Mouse (Mus musculus) liver, embryonic 13.5 days (tissue): ENCODE measurements around the gene Glb1l. TPM values are rescaled to one million over a fixed set of nuclear protein-coding genes. Genes with fewer than 3 reads are reported as not detected.

Experiments
- ATAC-seq: fragments of 200-750 bp; cut with Nextera tagmentation; 2 replicates; pipeline ENCODE4 v1.8.0; 2017; ENCODE audit warnings: low read depth, mild to moderate bottlenecking, moderate number of reproducible peaks, moderate library complexity
- DNase-seq: peaks from one replicate; pipeline ENCODE4 v3.0.0; 2022
- H3K27ac ChIP-seq: fragments of 300-500 bp; sonication (generic); 2 replicates; pipeline ENCODE4 v1.5.1; 2015; ENCODE audit warnings: moderate library complexity, mild to moderate bottlenecking, inconsistent platforms
- H3K27me3 ChIP-seq: fragments of 300-500 bp; sonication (generic); 2 replicates; pipeline ENCODE4 v1.6.1; 2015; ENCODE audit warnings: mild to moderate bottlenecking, inconsistent platforms
- H3K36me3 ChIP-seq: fragments of 300-500 bp; sonication (generic); 2 replicates; pipeline ENCODE4 v1.6.1; 2015; ENCODE audit warnings: mild to moderate bottlenecking, inconsistent platforms
- H3K4me1 ChIP-seq: fragments of 300-500 bp; sonication (generic); replicated peaks from 2 replicates; pipeline ENCODE4 v1.6.1; 2015; ENCODE audit warnings: inconsistent platforms
- H3K4me2 ChIP-seq: fragments of 300-500 bp; sonication (generic); 2 replicates; pipeline ENCODE4 v1.6.1; 2015; ENCODE audit warnings: inconsistent platforms, mild to moderate bottlenecking, moderate library complexity
- H3K4me3 ChIP-seq: fragments of 300-500 bp; sonication (generic); replicated peaks from 2 replicates; pipeline ENCODE4 v1.5.1; 2015; ENCODE audit warnings: mild to moderate bottlenecking, inconsistent platforms
- H3K9ac ChIP-seq: fragments of 300-500 bp; sonication (generic); 2 replicates; pipeline ENCODE4 v1.6.1; 2015; ENCODE audit warnings: mild to moderate bottlenecking, inconsistent platforms
- H3K9me3 ChIP-seq: fragments of 300-500 bp; sonication (generic); replicated peaks from 2 replicates; pipeline ENCODE4 v1.6.1; 2016; ENCODE audit warnings: inconsistent platforms
- whole genome bisulfite sequencing: fragments of 180-500 bp; shearing (Covaris S2); methylation state at CpG from one replicate; pipeline ENCODE4 v1.1.7; 2015; ENCODE audit not compliant: insufficient replicate concordance; 5-methylcytosine and 5-hydroxymethylcytosine counted together
- polyA plus RNA-seq: library from polyadenylated mRNA; unstranded; fragments of >200 nt; fragmentation: Nextera tagmentation; extraction: Ambion mirVana; gene quantifications from 2 replicates; pipeline ENCODE4 v1.2.1, GENCODE M21; 2015

The Glb1l gene
- polyA plus RNA-seq, result 3.8 and 5.0 TPM in 2 replicates

DNA sequence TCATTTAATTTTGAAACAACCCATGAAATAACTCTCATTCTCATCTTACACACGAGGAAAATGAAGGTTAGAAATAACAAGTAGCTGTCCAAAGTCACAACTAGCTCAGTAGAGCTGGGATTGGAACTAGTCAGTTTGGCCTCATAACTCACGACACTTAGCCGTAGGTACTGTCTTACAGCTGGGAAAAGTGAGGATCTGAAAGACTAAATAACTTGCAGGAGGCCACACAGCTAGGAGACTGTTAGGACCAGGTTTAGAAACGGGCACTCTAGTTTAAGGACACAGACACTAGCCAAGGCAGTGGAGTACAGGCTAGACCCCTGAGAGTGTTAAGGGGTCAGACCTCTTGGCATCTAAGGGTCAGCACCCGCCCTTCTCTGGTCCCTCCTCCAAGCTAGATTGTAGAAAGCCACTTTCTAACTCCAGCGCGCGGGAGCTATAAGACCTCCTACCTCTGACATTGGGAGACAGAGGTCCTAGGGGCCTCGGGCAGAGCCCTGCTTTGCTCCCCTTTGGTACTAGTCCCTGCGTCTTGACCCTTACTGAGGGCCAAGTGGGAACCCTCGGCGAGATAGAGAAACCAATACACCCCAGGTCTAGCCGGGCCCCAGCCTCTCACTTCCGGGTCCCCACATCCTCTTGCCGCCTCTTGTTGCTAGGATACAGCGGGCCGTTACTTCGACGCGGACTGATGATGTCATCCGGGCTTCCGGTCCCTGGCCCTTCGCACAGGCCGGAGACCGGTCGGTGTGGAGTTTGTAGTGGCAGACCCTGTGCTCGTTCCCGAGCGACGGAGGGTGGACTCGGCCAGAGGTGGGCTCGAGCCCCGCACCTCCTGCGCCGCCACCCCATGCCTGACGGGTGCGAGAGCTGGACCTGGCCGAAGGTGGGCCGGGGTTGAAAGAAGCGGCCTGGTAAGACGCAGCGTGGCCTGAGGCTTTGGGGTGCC lies at the start of gene Glb1l, which contains the start of gene Stk16:
Gene Glb1l, minus strand, starts transcription at position 678 of the 952 bp plus-strand sequence.
Gene Stk16, plus strand, starts transcription at position 703 of the 952 bp plus-strand sequence.
- Histone ChIP-seq H3K4me1 (peaks cover 73% of the 10 kb centered on the region), H3K9ac (peak within 1 kb of the TSS; percentile 96), H3K9me3 (no peaks in the 10 kb centered on the region), H3K27me3 (no peaks in the 10 kb centered on the region), H3K4me3 (peak within 1 kb of the TSS; percentile 91), H3K36me3 (peaks cover 37% of the 10 kb centered on the region), H3K4me2 (peak within 1 kb of the TSS; percentile 99), H3K27ac (peak within 1 kb of the TSS; percentile 96)
- ATAC-seq, result peak; percentile 88
- DNase-seq, result peak; percentile 93
- WGBS, result 5% methylated on average over 42 of the region's 42 CpGs

DNA sequence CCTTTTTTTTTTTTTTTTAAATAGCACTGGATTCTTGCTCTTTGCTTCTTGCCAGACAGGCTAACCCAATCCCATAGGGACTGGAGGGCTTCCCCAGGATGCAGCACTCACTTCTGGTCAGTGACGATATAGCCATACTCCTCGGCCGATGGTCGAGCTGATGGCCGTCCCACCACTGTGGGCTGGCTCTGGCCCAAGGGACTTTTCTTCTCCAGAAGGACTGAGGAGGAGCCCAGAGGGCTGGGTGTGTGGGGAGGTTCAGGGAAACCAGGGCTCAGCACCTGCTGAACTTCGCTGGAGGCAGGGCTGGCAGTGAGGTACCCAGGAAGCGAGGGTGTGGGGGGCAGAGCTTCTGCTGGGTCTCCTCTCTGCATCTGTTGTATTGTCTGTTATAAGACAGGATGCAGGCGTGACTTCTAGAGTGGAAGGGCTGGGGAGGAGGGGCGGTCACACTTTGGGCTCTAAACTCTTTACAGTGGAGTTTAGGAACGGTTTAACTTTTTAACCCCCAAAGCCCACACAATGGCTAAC lies 45.0 kb upstream of the Glb1l start:
- DNase-seq (no peak), ATAC-seq (no peak)
- 54% methylated on average over 10 of the region's 10 CpGs for WGBS
- Histone ChIP-seq H3K27me3 (peaks cover 12% of the 10 kb centered on the region), H3K36me3 (no peaks in the 10 kb centered on the region), H3K4me2 (no peak overlapping the region), H3K4me3 (no peak overlapping the region), H3K9me3 (no peaks in the 10 kb centered on the region), H3K27ac (no peak overlapping the region), H3K4me1 (peaks cover 16% of the 10 kb centered on the region), H3K9ac (no peak overlapping the region)

DNA sequence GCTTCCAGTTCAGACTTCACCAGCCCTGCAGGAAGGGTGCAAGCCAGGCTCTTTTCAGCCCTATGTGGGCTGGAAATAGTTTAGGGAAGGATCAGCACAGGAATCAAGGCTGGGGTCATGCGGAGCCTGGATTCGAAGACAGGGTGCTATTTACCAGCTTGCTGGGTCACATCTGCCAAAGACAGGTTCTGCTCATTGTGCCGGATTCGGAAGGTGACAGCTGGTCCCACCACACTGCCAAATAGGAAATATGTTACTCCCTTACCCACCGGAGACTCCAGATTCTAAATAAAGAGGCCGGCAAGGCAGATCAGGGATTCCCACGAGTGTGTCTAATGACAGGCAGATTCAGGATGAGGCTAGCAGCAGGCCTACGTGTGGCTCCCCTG lies 44.0 kb upstream of the Glb1l start:
- DNase-seq (no peak), ATAC-seq (no peak)
- H3K9ac ChIP-seq, result no peak overlapping the region
- H3K27me3 ChIP-seq, result peaks cover 9% of the 10 kb centered on the region
- WGBS, result 59% methylated on average over 8 of the region's 8 CpGs
- H3K9me3 ChIP-seq, result no peaks in the 10 kb centered on the region
- no peak overlapping the region for H3K4me2 ChIP-seq
- H3K4me1 ChIP-seq, result peaks cover 20% of the 10 kb centered on the region
- H3K36me3 ChIP-seq, result no peaks in the 10 kb centered on the region
- H3K27ac ChIP-seq, result no peak overlapping the region
- no peak overlapping the region for H3K4me3 ChIP-seq

DNA sequence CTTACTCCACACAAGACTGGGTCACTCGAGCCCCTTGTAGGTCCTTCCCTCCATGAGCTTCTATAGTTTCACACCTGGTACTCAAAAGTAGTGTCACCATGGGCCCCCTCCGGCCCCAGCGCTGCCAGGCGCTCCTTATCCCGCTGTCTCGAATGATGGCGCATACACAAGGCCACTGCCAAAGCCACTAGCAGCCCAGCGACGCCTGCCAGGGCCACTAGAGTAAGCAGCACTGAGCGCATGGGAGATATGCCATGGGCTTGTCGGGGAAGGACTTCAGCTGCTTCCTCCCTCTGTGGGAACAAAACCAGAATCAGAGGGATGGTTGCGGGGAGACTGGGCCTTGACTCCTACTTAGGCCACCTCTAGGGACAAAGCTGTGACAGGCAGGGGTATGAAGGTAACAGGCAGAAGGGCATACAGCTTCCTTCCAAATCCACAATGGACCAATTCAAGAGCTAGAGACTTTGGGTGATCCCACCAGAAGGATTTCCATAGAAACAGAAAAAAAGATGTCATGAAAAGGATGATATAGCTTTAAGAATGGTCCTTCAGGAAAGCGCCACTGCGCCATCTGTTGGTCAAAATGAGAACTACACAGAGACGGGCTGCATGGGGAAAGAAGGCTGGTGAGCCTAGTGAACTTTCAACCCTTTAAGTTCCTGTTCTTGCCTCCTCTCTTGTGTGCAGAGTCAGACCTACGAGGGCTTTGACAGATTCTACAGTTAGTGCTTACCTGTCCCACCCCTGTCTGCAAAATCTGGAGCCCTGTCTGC lies 43.4 kb upstream of the Glb1l start:
- H3K9ac ChIP-seq, result no peak overlapping the region
- peaks cover 9% of the 10 kb centered on the region for H3K27me3 ChIP-seq
- H3K27ac ChIP-seq, result no peak overlapping the region
- H3K9me3 ChIP-seq, result no peaks in the 10 kb centered on the region
- H3K4me1 ChIP-seq, result peaks cover 26% of the 10 kb centered on the region
- 56% methylated on average over 16 of the region's 16 CpGs for WGBS
- no peak overlapping the region for H3K4me3 ChIP-seq
- no peaks in the 10 kb centered on the region for H3K36me3 ChIP-seq
- H3K4me2 ChIP-seq, result no peak overlapping the region
- ATAC-seq, result no peak
- DNase-seq, result peak; percentile 65

DNA sequence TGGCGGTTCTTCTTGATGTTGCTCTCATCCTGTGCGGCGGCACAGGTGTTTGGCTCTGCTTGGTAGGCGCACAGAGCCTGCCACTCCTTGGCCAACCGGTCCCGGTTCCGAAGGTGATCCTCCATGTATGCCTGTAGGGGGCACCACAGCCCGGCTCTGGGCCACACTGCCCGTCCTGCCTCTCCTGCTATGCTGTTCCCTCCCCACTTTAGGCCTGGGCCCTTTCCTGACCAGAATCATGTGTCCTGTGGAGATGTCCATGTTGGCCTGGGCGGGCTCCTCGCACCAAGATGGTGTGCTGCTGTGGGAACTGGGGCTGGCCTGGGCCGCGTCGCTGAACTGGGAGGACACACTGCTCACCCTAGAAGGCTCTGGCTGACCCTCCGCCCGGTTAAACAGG lies 42.4 kb upstream of the Glb1l start:
- Histone ChIP-seq H3K9me3 (no peaks in the 10 kb centered on the region), H3K9ac (no peak overlapping the region), H3K36me3 (no peaks in the 10 kb centered on the region), H3K4me1 (peaks cover 33% of the 10 kb centered on the region), H3K27me3 (peaks cover 9% of the 10 kb centered on the region), H3K27ac (no peak overlapping the region), H3K4me3 (no peak overlapping the region), H3K4me2 (no peak overlapping the region)
- no peak for ATAC-seq
- WGBS, result 70% methylated on average over 16 of the region's 16 CpGs
- DNase-seq, result no peak

DNA sequence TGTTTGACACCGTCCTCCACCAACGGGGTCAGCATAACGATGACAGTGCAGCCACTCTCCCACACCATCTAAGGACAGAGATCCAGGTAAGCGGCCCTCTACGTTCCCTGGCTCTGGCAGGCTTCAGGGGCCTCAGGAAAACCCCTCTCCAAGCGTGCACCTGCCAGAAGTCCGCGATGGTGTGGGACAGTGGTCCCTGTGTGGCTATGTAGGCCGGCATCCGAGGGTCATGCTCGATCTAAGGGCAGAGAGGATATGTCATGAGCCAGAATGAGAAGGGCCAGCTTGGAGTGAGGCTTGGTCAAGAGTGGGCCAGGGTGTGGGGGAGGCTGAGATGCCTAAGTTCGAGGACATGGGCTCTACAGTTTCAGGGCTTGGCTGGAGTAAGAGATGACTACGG lies 41.7 kb upstream of the Glb1l start:
- ATAC-seq (no peak), DNase-seq (no peak)
- 67% methylated on average over 13 of the region's 13 CpGs for WGBS
- Histone ChIP-seq H3K9ac (no peak overlapping the region), H3K4me3 (no peak overlapping the region), H3K27ac (no peak overlapping the region), H3K9me3 (no peaks in the 10 kb centered on the region), H3K4me2 (no peak overlapping the region), H3K4me1 (peaks cover 38% of the 10 kb centered on the region), H3K36me3 (no peaks in the 10 kb centered on the region), H3K27me3 (peaks cover 9% of the 10 kb centered on the region)

DNA sequence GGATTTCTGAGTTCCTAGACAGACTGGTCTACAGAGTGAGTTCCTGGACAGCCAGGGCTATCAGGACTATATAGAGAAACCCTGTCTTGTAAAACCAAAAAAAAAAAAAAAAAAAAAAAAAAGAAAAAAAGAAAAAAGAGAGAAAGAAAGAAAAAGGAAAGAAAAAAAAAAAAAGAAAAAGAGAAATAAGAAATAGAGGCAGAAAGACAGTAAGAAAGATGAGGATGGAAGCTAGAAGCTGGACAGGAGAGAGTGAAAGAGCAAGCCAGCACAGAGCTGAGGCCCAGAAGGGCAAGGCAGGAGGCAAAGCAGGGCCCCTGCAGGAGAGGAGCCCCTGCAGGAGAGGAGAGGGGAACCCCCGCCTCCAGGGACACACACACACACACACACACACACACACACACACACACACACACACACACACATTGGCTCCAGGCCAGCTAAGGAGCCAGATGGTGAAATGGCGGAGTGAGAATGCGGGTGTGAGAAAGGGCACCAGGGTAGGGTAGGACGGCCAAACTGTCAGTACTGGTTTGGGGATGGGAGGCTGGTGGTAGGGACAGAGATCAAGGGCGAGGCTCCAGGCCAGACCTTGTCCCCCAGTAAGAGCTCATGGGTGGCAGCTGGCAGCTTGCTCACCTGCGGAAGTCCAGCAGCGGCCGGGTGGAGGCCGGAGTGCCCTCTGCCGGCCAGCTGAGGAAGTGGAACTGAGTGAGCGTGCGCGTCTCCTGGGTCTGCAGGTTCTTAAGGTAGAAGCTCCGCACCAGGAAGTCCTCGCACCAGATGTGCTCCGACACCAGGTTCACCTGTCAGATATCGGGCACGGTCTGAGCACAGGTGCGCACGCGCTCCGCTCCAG lies 40.7 kb upstream of the Glb1l start:
- peak; percentile 55 for ATAC-seq
- peak overlapping the region; percentile 52 for H3K4me2 ChIP-seq

DNA sequence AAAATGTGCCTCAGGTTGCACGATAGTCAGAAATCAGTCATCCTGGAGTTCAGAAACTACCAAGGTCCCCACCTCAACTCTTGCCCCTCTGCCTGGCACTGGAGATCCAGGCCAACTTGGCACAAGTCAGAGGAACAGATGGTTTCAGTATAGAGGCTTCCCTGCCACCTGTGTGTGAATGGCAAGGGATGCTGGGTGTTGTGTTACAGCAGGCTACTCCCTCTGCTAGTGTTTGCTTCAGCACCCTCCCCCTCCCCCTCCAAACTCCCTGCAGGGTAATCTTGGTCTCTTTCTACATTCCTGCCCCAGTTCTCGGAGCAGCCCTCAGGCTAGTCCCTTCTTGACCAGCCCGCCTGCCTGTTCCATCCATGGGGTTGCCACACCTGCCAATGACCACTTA lies 39.9 kb upstream of the Glb1l start:
- ATAC-seq, result no peak
- no peaks in the 10 kb centered on the region for H3K9me3 ChIP-seq
- H3K27ac ChIP-seq, result peak overlapping the region; percentile 30; the same call in 1 of the 2 replicates
- H3K4me1 ChIP-seq, result peaks cover 38% of the 10 kb centered on the region
- WGBS, result 80% methylated on average over 3 of the region's 3 CpGs
- H3K9ac ChIP-seq, result no peak overlapping the region
- H3K27me3 ChIP-seq, result peaks cover 4% of the 10 kb centered on the region
- no peak overlapping the region for H3K4me3 ChIP-seq
- H3K36me3 ChIP-seq, result no peaks in the 10 kb centered on the region
- no peak overlapping the region for H3K4me2 ChIP-seq
- DNase-seq, result no peak

More for the DNA sequence above, 40.7 kb upstream of the Glb1l start:
- Histone ChIP-seq H3K4me3 (peak overlapping the region; percentile 12; the same call in 1 of the 2 replicates), H3K4me1 (peaks cover 38% of the 10 kb centered on the region), H3K36me3 (no peaks in the 10 kb centered on the region), H3K9ac (peak overlapping the region; percentile 47), H3K9me3 (no peaks in the 10 kb centered on the region), H3K27ac (peak overlapping the region; percentile 58), H3K27me3 (peaks cover 4% of the 10 kb centered on the region)
- peak; percentile 76 for DNase-seq
- 7% methylated on average over 21 of the region's 22 CpGs for WGBS

DNA sequence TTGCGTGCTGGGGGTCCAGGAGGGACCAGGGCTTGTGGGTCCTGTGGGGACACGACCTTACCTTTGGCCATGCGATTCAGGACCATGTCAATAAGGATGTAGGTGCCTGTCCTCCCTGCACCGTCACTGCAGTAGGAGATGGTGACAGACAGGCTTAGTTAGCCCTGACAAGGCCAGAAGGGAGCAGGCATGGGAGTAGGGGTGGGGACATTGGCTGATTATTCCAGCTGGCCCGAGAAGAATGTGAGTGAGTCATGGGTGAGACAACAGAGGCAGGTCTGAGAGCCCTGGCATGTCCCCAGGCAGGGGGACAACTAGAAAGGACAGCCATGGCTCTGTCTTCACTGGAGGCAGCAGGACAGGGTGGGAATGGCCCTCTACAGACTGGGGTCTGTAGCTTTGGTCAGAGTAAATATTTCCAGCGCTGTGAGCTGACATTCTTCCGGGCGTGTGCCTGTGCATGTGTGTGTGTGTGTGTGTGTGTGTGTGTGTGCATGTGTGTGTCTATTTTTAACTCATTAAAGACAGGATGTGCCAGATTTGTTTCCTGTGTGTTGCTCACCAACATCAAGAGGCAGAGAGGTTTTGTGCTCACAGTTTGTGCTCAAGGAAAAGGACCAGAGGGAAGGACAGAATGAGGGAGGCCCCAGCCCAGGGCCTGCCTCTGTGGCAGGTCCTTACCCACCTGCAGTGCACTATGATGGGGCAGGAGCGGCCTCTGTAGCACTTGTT lies 37.6 kb upstream of the Glb1l start:
- no peak overlapping the region for H3K4me3 ChIP-seq
- DNase-seq (no peak), ATAC-seq (no peak)

More for the DNA sequence above, 37.6 kb upstream of the Glb1l start:
- peaks cover 4% of the 10 kb centered on the region for H3K27me3 ChIP-seq
- WGBS, result 56% methylated on average over 9 of the region's 9 CpGs
- 0 out of 2 replicates have a peak overlapping the region, but pooled peaks have one; percentile 22 for H3K9ac ChIP-seq
- H3K27ac ChIP-seq, result peak overlapping the region; percentile 66; the same call in 1 of the 2 replicates
- H3K9me3 ChIP-seq, result no peaks in the 10 kb centered on the region
- H3K4me2 ChIP-seq, result no peak overlapping the region
- peaks cover 38% of the 10 kb centered on the region for H3K4me1 ChIP-seq
- peaks cover 7% of the 10 kb centered on the region for H3K36me3 ChIP-seq
